Mouse (Mus musculus) small intestine, adult 2 months (tissue): ENCODE data around the gene Chst11. TPM values are rescaled to one million over a fixed set of nuclear protein-coding genes. Genes with fewer than 3 reads are reported as not detected.
A peak's percentile ranks its signal among the peaks of the same experiment; 100 is the strongest.

Experiments used
- H3K27ac ChIP-seq: fragments of 200-500 bp; 2 replicates; pipeline ENCODE4 v1.5.1; 2012; ENCODE audit warnings: low read depth, low read length, control low read depth, inconsistent platforms; ENCODE audit not compliant: insufficient read depth
- H3K27me3 ChIP-seq: fragments of 200-500 bp; 2 replicates; pipeline ENCODE4 v1.6.1; 2012; ENCODE audit warnings: mild to moderate bottlenecking, moderate library complexity, low read length, inconsistent platforms; ENCODE audit not compliant: control insufficient read depth, insufficient read depth
- H3K36me3 ChIP-seq: fragments of 200-500 bp; 2 replicates; pipeline ENCODE4 v1.6.1; 2012; ENCODE audit warnings: mild to moderate bottlenecking, low read length, control low read depth, inconsistent platforms; ENCODE audit not compliant: control insufficient read depth, insufficient read depth
- H3K4me1 ChIP-seq: fragments of 200-500 bp; 2 replicates; pipeline ENCODE4 v1.6.1; 2012; ENCODE audit warnings: low read length, inconsistent platforms, mixed read lengths; ENCODE audit not compliant: control insufficient read depth, insufficient read depth, insufficient read length
- H3K4me3 ChIP-seq: fragments of 200-500 bp; 2 replicates; pipeline ENCODE4 v1.5.1; 2012; ENCODE audit warnings: low read depth, mild to moderate bottlenecking, control low read depth, inconsistent platforms, low read length, moderate library complexity
- CTCF ChIP-seq: fragments of 200-500 bp; IDR thresholded peaks from 2 replicates; pipeline ENCODE4 v1.5.1; 2012; ENCODE audit warnings: low read depth, mild to moderate bottlenecking, control low read depth, inconsistent platforms, low read length, moderate library complexity, mixed read lengths; ENCODE audit not compliant: insufficient replicate concordance, insufficient read length; ENCODE audit errors: extremely low read depth
- POLR2A ChIP-seq: fragments of 200-500 bp; IDR thresholded peaks from 2 replicates; pipeline ENCODE4 v1.6.1; 2012; ENCODE audit warnings: low read depth, mild to moderate bottlenecking, control low read depth, inconsistent platforms, low read length, moderate library complexity
- WGBS: fragments of 180-500 bp; shearing (Covaris S2); methylation state at CpG from one replicate; pipeline ENCODE4 v1.1.7; 2018; 5-methylcytosine and 5-hydroxymethylcytosine counted together
- polyA plus RNA-seq: library from polyadenylated mRNA; depleted of rRNA; stranded (reverse); fragments of >200 nt; gene quantifications from 2 replicates; pipeline ENCODE4 v1.2.3, GENCODE M21; 2012

Chst11 gene
- polyA plus RNA-seq, 1 experiment: 5.5 TPM

GRCm38 (mm10) chr10:83168303-83169056, 183.2 kb downstream of the Chst11 start:
- Histone ChIP-seq H3K36me3 (no peaks in the 10 kb centered on the region), H3K27me3 (no peaks in the 10 kb centered on the region), H3K27ac (no peak overlapping the region), H3K4me1 (no peaks in the 10 kb centered on the region), H3K4me3 (no peak overlapping the region)
- WGBS: 74% methylated on average over 11 of the region's 11 CpGs
- TF ChIP-seq POLR2A (no peak), CTCF (no peak)

- 88% methylated on average over 6 of the region's 6 CpGs for WGBS
- no peak overlapping the region for H3K27ac ChIP-seq
- TF ChIP-seq CTCF: no peak
- TF ChIP-seq POLR2A: no peak
These were observed 184.3 kb downstream of the Chst11 start for GRCm38 (mm10) chr10:83169554-83169953.

GRCm38 (mm10) chr10:83178151-83178550, 192.9 kb downstream of the Chst11 start:
- Histone ChIP-seq H3K4me3 (no peak overlapping the region), H3K36me3 (no peaks in the 10 kb centered on the region), H3K27ac (no peak overlapping the region), H3K27me3 (no peaks in the 10 kb centered on the region), H3K4me1 (no peaks in the 10 kb centered on the region; the same call in 1 of the 2 replicates)
- TF ChIP-seq CTCF (no peak), POLR2A (no peak)
- 82% methylated on average over 5 of the region's 5 CpGs for WGBS

More at GRCm38 (mm10) chr10:83169554-83169953, 184.3 kb downstream of the Chst11 start:
- Histone ChIP-seq H3K4me1 (no peaks in the 10 kb centered on the region), H3K4me3 (no peak overlapping the region), H3K36me3 (no peaks in the 10 kb centered on the region), H3K27me3 (no peaks in the 10 kb centered on the region)

GRCm38 (mm10) chr10:83178661-83179060, 193.4 kb downstream of the Chst11 start:
- 52% methylated on average over 1 of the region's 1 CpGs for WGBS
- no peak overlapping the region for H3K4me3 ChIP-seq
- H3K36me3 ChIP-seq: no peaks in the 10 kb centered on the region
- H3K27me3 ChIP-seq: no peaks in the 10 kb centered on the region
- no peaks in the 10 kb centered on the region; the same call in 1 of the 2 replicates for H3K4me1 ChIP-seq
- TF ChIP-seq CTCF (no peak), POLR2A (no peak)
- no peak overlapping the region for H3K27ac ChIP-seq

GRCm38 (mm10) chr10:83181831-83182572, 196.7 kb downstream of the Chst11 start:
- TF ChIP-seq CTCF (no peak), POLR2A (no peak)
- 83% methylated on average over 15 of the region's 15 CpGs for WGBS
- no peaks in the 10 kb centered on the region; the same call in none of the 2 replicates for H3K4me1 ChIP-seq
- no peak overlapping the region for H3K27ac ChIP-seq
- no peaks in the 10 kb centered on the region for H3K36me3 ChIP-seq
- H3K4me3 ChIP-seq: no peak overlapping the region
- no peaks in the 10 kb centered on the region for H3K27me3 ChIP-seq

GRCm38 (mm10) chr10:83182573-83182960, 197.3 kb downstream of the Chst11 start:
- Histone ChIP-seq H3K4me1 (no peaks in the 10 kb centered on the region; the same call in none of the 2 replicates), H3K27me3 (no peaks in the 10 kb centered on the region), H3K4me3 (no peak overlapping the region), H3K27ac (no peak overlapping the region), H3K36me3 (no peaks in the 10 kb centered on the region)
- no peak for TF ChIP-seq POLR2A
- peak; percentile 68; the same call in 1 of the 2 replicates for TF ChIP-seq CTCF
- 35% methylated on average over 8 of the region's 8 CpGs for WGBS
